Mouse (Mus musculus) limb, embryonic 10.5 days (tissue): ENCODE data around the gene Tepp. TPM values are rescaled to one million over a fixed set of nuclear protein-coding genes. Genes with fewer than 3 reads are reported as not detected.

Experiments used
- DNase-seq: peaks from one replicate; pipeline ENCODE4 v3.0.0-alpha.2; 2017; ENCODE audit warnings: low spot score
- H3K27ac ChIP-seq: fragments of 300-500 bp; sonication (generic); 2 replicates; pipeline ENCODE4 v1.5.1; 2016; ENCODE audit warnings: mild to moderate bottlenecking
- H3K27me3 ChIP-seq: fragments of 300-500 bp; sonication (generic); 2 replicates; pipeline ENCODE4 v1.6.1; 2016; ENCODE audit warnings: low read depth, mild to moderate bottlenecking; ENCODE audit not compliant: poor library complexity, severe bottlenecking
- H3K36me3 ChIP-seq: fragments of 300-500 bp; sonication (generic); 2 replicates; pipeline ENCODE4 v1.6.1; 2016; ENCODE audit warnings: mild to moderate bottlenecking, moderate library complexity
- H3K4me1 ChIP-seq: fragments of 300-500 bp; sonication (generic); 2 replicates; pipeline ENCODE4 v1.6.1; 2016
- H3K4me3 ChIP-seq: fragments of 300-500 bp; sonication (generic); 2 replicates; pipeline ENCODE4 v1.5.1; 2016; ENCODE audit warnings: mild to moderate bottlenecking, moderate library complexity
- H3K9me3 ChIP-seq: fragments of 300-500 bp; sonication (generic); replicated peaks from 2 replicates; pipeline ENCODE4 v1.6.1; 2016; ENCODE audit warnings: mild to moderate bottlenecking
- WGBS: fragments of 180-500 bp; shearing (Covaris S2); methylation state at CpG from one replicate; pipeline ENCODE4 v1.1.7; 2016; 5-methylcytosine and 5-hydroxymethylcytosine counted together
- polyA plus RNA-seq: library from polyadenylated mRNA; unstranded; fragments of >200 nt; fragmentation: Nextera tagmentation; extraction: Ambion mirVana; gene quantifications from 2 replicates; pipeline ENCODE4 v1.2.1, GENCODE M21; 2016

Gene Tepp
- polyA plus RNA-seq, 1 experiment from 2014 or later, result not detected

DNA sequence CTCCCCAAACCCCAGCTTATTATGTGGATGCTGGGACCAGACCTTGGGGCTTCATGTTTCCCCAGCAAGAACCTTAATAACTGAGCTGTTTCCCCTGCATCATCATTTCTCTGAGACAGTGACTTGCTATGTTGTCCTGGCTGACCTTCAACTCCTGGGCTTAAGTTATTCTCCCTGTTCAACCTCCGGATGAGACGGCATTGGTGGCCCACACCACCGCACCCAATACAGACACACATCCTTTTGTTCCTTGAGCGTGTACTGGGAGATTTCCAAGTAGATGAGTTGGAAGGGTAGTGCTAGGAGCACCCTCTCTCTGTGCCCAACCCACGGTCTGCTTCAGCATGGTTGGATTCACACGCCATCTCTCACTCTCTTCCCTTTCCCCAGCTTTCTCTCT is 3.5 kb downstream of the Tepp start:
- Histone ChIP-seq H3K36me3 (no peaks in the 10 kb centered on the region), H3K9me3 (no peaks in the 10 kb centered on the region), H3K4me3 (no peak overlapping the region), H3K27me3 (peaks cover 6% of the 10 kb centered on the region; the same call in 1 of the 2 replicates), H3K27ac (no peak overlapping the region), H3K4me1 (no peaks in the 10 kb centered on the region)
- no peak for DNase-seq
- WGBS, result 91% methylated on average over 6 of the region's 6 CpGs

DNA sequence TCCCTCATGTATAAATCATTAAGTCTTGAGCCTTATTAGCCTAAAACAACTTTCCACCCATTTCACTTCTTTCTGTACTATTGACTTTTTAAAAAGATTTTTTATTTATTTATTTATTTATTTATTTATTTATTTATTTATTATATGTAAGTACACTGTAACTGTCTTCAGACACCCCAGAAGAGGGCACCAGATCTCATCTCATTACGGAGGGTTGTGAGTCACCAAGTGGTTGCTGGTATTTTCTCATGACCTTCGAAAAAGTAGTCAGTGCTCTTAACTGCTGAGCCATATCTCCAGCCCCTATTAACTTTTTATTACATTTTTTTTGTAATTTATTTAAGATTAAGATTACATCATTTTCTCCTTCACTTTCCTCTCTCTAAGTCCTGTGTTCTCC is 4.3 kb downstream of the Tepp start:
- no peak overlapping the region for H3K27ac ChIP-seq
- WGBS, result 78% methylated on average over 2 of the region's 2 CpGs
- H3K36me3 ChIP-seq, result no peaks in the 10 kb centered on the region
- peaks cover 14% of the 10 kb centered on the region for H3K27me3 ChIP-seq
- H3K4me3 ChIP-seq, result no peak overlapping the region
- DNase-seq, result no peak
- no peaks in the 10 kb centered on the region for H3K9me3 ChIP-seq
- H3K4me1 ChIP-seq, result peaks cover 1% of the 10 kb centered on the region

DNA sequence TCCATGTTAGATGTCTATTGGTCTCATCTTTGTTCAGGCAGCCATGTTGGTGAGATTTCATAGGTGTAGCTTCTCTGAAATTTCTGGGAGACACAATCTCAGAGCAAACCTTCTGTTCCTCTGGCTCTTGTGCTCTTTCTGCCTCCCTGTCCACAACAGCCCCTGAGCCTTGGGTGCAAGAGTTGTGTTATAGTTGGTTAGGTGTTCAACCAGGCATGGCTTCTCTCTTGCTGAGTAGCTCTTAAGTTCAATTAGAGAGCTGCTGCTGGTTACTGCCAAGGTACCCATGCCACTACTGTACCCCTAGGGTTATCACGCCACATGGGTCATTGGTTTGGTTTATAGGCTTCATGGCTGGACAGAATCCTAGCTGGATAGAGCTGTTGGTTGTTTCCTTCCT is 5.0 kb downstream of the Tepp start:
- no peak overlapping the region for H3K27ac ChIP-seq
- no peak for DNase-seq
- peaks cover 8% of the 10 kb centered on the region for H3K4me1 ChIP-seq
- no peaks in the 10 kb centered on the region for H3K36me3 ChIP-seq
- peaks cover 20% of the 10 kb centered on the region for H3K27me3 ChIP-seq
- H3K9me3 ChIP-seq, result no peaks in the 10 kb centered on the region
- H3K4me3 ChIP-seq, result no peak overlapping the region
- 93% methylated on average over 1 of the region's 1 CpGs for WGBS

DNA sequence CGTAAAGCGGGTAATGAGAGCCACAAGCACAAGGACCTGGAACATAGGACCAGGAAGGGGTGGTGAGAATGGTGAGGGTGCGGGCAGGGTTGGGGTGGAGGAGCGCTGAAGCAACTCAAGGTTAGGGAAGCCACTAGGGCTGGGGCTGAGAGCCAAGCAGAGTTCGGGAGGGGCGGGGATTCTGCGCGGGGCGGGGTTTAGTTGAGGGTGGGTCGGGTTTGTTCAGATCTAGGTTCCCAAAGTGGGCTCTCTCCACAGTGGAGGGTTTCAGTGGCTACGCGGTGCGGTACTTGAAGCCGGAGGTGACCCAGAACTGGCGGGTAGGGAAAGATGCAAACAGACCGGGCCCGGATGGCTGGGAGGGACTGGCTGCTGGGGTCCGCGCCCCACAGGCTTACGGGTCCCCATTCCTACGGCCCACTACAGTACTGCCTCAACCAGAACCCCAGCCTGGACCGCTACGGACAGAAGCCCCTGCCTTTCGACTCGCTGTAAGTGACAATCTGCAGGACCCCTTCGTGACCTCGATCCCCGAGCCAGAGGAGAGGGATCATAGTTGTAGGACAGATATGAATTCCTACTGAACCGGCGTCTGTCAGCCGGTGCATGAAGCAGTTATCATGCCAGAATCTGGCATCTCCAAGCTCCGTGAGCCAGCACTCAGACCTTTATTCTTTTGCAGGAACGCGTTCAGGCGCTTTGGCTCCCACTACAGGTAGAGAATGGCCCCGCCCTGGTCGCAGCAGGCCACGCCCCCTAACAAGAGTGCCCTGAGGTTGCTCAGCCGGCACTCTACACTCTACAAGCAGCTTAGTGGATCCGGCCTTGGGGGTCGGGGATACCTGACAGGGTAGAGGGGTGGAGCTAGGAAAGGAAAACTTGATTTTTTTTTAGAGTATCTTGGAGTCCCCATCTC is 10.1 kb downstream of the Tepp start:
- Histone ChIP-seq H3K4me1 (peaks cover 16% of the 10 kb centered on the region), H3K27me3 (peaks cover 32% of the 10 kb centered on the region), H3K9me3 (no peaks in the 10 kb centered on the region), H3K36me3 (peaks cover 20% of the 10 kb centered on the region), H3K4me3 (peak overlapping the region; percentile 58), H3K27ac (peak overlapping the region; percentile 62; the same call in 1 of the 2 replicates)
- DNase-seq, result peak; percentile 62
- WGBS, result 2% methylated on average over 41 of the region's 41 CpGs

DNA sequence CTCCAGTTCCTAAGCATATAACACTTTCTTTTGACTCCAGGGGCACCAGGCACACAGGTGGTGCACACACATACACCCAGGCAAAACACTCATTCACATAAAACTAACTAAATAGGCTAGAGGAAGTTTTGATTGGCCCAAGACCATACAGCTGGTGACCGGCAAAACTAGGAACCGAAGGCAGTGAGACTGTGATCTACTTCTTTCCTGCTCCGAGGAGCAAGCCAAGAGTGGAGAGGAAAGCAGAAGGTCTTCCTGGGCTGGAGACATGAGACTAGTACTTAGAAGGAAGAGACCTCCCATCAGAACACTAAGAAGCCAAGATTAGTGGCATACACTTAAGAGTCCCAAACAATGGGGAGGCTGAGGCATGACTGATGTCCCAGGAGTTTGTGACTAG is 12.8 kb downstream of the Tepp start:
- no peak for DNase-seq
- Histone ChIP-seq H3K27ac (no peak overlapping the region), H3K4me3 (no peak overlapping the region), H3K9me3 (no peaks in the 10 kb centered on the region), H3K36me3 (peaks cover 47% of the 10 kb centered on the region), H3K4me1 (peaks cover 27% of the 10 kb centered on the region), H3K27me3 (peaks cover 32% of the 10 kb centered on the region)
- 84% methylated on average over 3 of the region's 3 CpGs for WGBS

DNA sequence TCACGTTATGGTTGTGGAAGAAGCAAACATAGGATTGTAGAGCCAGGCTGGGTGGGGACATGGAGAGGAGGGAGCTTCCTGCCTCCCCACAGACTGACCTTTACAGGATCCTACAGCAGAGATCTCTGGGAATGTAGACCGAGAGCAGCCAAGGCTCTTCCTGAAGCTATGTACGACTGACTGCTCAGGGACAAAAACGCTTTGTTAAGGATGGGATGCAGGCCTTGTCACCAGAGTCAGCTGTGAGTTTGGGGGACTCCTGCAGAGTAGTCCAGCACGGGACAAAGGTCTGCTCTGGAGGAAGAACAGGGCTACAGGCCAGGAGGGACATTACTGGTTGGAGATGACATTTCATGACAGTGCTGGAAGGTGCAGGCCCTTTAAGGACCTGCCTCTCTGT is 14.3 kb downstream of the Tepp start:
- 75% methylated on average over 5 of the region's 5 CpGs for whole genome bisulfite sequencing
- H3K27ac ChIP-seq, result no peak overlapping the region
- no peaks in the 10 kb centered on the region for H3K9me3 ChIP-seq
- H3K4me1 ChIP-seq, result peaks cover 31% of the 10 kb centered on the region
- H3K27me3 ChIP-seq, result peaks cover 19% of the 10 kb centered on the region
- peaks cover 61% of the 10 kb centered on the region for H3K36me3 ChIP-seq
- H3K4me3 ChIP-seq, result no peak overlapping the region
- DNase-seq, result no peak

DNA sequence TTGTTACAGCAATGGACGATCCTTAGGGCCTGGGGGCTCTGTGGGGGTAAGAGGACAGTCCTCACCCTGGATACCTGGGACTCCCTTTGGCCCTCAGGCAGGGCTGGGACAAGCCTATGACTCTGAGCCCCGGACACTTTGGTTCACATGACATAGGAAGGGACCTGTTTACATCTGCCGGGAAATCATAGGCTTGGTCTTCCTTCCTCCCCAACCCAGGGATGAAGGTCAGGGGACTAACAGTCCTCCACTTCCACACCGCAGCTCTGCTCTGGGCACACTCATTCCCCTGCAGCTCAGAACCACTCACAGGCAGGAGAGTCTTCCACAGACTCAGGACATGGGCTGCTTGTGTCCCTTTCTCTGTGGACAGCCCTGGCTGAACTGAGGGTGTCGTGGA is 16.5 kb downstream of the Tepp start:
- Histone ChIP-seq H3K9me3 (no peaks in the 10 kb centered on the region), H3K4me3 (no peak overlapping the region), H3K4me1 (peaks cover 35% of the 10 kb centered on the region), H3K27ac (no peak overlapping the region), H3K36me3 (peaks cover 63% of the 10 kb centered on the region), H3K27me3 (no peaks in the 10 kb centered on the region)
- 95% methylated on average over 5 of the region's 5 CpGs for WGBS
- no peak for DNase-seq

DNA sequence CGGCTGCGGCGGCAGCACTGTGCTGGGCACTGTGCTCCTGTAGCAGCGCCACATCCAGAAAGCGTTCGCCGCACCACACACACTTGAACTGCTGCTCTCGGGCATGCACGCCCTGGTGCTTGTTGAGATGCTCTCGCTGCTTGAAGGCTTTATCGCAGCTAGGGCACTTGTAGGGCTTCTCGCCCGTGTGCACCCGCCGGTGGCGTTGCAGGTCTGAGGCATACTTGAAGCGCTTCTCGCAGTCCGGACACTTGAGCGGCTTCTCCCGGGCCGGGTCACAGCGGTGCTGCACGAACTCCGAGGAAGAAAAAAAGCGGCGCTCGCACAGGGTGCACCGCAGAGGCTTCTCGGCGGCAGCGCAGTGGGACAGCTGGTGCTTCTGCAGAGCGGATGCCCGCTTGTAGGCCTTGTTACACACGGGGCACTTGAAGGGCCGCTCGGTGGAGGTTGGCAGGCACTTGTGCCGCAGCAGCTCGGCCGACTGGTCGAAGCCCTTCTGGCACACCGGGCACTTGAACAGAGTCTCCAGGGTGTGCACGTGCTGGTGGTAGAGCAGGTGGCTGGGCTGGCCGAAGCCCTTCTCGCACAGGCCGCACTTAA is 17.6 kb downstream of the Tepp start:
- no peak overlapping the region for H3K27ac ChIP-seq
- DNase-seq, result no peak
- H3K4me3 ChIP-seq, result no peak overlapping the region
- no peaks in the 10 kb centered on the region for H3K27me3 ChIP-seq
- peaks cover 38% of the 10 kb centered on the region for H3K4me1 ChIP-seq
- peaks cover 63% of the 10 kb centered on the region for H3K36me3 ChIP-seq
- 83% methylated on average over 46 of the region's 46 CpGs for WGBS
- H3K9me3 ChIP-seq, result no peaks in the 10 kb centered on the region

DNA sequence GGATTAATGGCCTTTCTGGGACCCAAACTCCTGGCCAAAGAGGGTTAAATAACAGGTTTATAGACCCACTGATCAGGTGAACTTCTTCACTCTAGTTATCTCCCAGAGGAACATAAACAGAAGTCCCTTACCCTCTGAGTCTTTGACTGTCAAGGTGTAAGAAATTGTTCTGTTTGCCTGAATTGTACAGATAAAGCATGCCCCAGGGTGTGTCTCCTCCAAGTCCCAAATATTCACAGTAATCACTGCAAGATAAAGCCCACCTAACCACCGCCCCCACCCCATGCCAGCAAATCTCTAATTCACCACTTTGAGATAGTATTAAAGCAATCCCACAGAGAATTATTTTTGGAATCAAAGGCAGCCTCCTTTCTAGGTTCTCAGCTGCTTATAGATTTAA is 20.0 kb downstream of the Tepp start:
- Histone ChIP-seq H3K4me1 (peaks cover 38% of the 10 kb centered on the region), H3K27me3 (no peaks in the 10 kb centered on the region), H3K27ac (no peak overlapping the region), H3K36me3 (peaks cover 64% of the 10 kb centered on the region), H3K9me3 (no peaks in the 10 kb centered on the region), H3K4me3 (peak overlapping the region; percentile 90)
- WGBS, result 88% methylated on average over 1 of the region's 1 CpGs
- no peak for DNase-seq

DNA sequence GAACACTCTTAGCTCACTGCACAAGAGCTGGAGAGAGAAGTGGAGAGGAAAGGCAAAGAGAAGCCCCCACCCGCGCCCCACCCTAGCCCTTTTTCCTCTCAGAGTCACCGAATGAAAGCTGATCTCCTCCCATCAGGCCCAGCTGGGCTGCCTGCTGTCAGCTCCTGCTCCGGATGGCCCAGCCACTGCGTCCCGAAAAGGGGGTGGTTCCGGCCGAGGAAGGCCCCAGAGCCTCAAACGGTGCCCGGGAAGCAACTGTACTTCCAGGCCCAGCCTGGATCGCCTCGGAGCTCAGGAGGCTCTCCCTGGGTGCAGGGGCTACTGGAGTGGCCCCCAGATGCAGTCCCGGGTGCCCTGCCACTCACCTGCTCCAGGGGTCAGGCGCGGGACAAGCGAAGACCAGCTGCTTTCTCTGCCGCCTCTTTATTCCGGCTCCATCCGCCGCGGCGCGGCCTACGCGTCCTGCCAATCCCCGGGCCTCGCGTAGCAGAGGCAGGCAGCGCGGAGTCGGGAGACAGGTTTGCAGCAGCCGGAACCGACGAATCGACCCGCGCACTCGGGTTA is 20.9 kb downstream of the Tepp start:
- peak; percentile 89 for DNase-seq
- no peaks in the 10 kb centered on the region for H3K9me3 ChIP-seq
- H3K27me3 ChIP-seq, result no peaks in the 10 kb centered on the region
- under 1% methylated on average over 38 of the region's 38 CpGs for WGBS
- H3K36me3 ChIP-seq, result peaks cover 55% of the 10 kb centered on the region
- H3K27ac ChIP-seq, result peak overlapping the region; percentile 97
- H3K4me1 ChIP-seq, result peaks cover 38% of the 10 kb centered on the region
- peak overlapping the region; percentile 90 for H3K4me3 ChIP-seq

DNA sequence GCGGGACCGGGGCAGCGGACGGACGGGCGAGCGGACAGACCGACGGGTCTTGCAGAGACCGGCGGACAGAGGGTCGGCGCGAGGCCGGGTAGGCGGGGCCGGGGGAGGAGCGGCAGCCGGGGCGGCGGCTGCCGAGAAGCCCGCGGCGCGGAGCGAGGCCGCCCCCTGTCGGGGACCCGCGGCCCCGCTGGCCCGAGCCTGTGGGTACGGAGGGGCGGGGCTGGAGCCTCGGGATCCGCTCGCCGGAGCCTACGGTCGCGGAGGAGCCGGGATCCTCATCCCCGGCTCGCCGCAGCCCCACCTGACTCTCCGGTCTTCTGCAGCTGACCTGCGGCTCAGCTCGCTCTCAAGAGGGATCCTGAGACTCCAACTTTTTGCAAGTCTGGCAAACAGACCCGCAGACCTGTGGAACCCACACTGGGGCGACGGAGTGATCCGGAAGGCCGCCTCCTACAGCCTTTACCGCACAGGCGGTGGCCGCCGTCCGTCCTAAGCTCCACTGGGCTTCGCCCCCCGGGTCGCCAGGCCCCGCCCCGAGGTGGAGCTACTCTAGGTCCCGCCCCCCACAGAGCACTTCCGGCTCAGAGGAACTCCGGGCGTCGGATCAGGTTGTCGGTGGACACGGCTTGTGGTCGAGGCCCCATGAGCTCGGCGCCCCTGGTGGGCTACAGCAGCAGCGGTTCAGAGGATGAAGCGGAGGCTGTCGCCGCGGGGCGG is 21.5 kb downstream of the Tepp start, which contains the start of the genes Zfp319 and Usb1:
Gene Zfp319, minus strand, starts transcription at position 231 of the 717 bp plus-strand sequence.
Gene Usb1, plus strand, starts transcription at position 565 of the 717 bp plus-strand sequence.
- peaks cover 49% of the 10 kb centered on the region for H3K36me3 ChIP-seq
- no peaks in the 10 kb centered on the region for H3K27me3 ChIP-seq
- under 1% methylated on average over 79 of the region's 80 CpGs for WGBS
- H3K9me3 ChIP-seq, result no peaks in the 10 kb centered on the region
- H3K27ac ChIP-seq, result peak within 1 kb of the TSS; percentile 97
- DNase-seq, result peak; percentile 97
- peak within 1 kb of the TSS; percentile 90 for H3K4me3 ChIP-seq
- peaks cover 35% of the 10 kb centered on the region for H3K4me1 ChIP-seq

DNA sequence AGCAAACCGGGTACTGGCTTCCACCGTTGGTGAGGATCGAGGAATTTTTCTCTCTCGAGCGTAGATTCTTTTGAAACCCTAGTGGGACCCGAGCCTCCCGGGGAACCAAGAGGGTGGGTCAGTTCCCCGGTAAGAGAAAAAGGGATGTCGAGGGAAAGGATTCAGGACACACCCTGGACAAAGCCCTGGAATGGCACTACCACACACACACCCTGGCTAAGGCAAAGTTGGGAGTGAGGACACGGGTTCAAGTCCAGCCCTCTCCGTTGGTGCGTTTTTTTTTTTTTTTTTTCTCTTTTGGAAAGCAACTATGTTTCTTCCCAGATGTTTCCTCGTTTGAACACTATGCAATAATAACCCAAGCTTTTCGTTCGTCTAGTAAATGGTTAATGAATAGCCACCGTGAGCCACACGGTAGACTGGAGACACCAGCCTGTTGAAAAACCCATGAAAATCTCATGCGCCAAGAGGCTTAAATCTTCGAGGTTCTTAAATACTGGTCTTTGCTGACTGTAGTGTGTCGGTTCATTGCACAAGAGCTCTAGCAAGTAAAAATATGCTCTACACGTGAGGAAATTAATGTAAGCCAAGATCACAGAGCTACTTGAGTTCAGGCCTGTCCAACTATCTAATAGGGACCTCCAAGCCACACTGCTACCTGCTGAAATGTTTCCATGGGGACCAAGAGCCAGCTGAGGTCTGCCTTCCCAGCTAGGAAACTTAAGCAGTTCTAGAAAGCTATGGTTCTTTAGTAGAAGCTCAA is 22.3 kb downstream of the Tepp start:
- Histone ChIP-seq H3K27me3 (no peaks in the 10 kb centered on the region), H3K4me3 (peak overlapping the region; percentile 90), H3K36me3 (peaks cover 44% of the 10 kb centered on the region), H3K9me3 (no peaks in the 10 kb centered on the region), H3K4me1 (peaks cover 31% of the 10 kb centered on the region), H3K27ac (peak overlapping the region; percentile 97)
- 33% methylated on average over 21 of the region's 21 CpGs for WGBS
- DNase-seq, result no peak
